Mouse (Mus musculus) intestine, embryonic 14.5 days (tissue): Measurements from ENCODE around the gene Exoc3l. TPM values are rescaled to one million over a fixed set of nuclear protein-coding genes. Genes with fewer than 3 reads are reported as not detected.
A peak's percentile ranks its signal among the peaks of the same experiment; 100 is the strongest.

Experiments
- ATAC-seq: fragments of 200-750 bp; cut with Nextera tagmentation; replicated peaks from 2 replicates; pipeline ENCODE4 v1.8.0; 2017; ENCODE audit warnings: low read depth, moderate number of reproducible peaks, moderate TSS enrichment, moderate library complexity; ENCODE audit not compliant: low FRiP score, low TSS enrichment
- DNase-seq: peaks from one replicate; pipeline ENCODE4 v3.0.0-alpha.2; 2018; ENCODE audit warnings: low spot score
- H3K27ac ChIP-seq: fragments of 300-500 bp; sonication (generic); 2 replicates; pipeline ENCODE4 v1.5.1; 2014; ENCODE audit warnings: low read depth, mild to moderate bottlenecking, control low read depth
- H3K27me3 ChIP-seq: fragments of 300-500 bp; sonication (generic); replicated peaks from 2 replicates; pipeline ENCODE4 v1.6.1; 2014; ENCODE audit warnings: low read length, control low read depth; ENCODE audit not compliant: control insufficient read depth, insufficient read depth
- H3K36me3 ChIP-seq: fragments of 300-500 bp; sonication (generic); 2 replicates; pipeline ENCODE4 v1.6.1; 2014; ENCODE audit warnings: low read length, control low read depth; ENCODE audit not compliant: control insufficient read depth, insufficient read depth
- H3K4me1 ChIP-seq: fragments of 300-500 bp; sonication (generic); replicated peaks from 2 replicates; pipeline ENCODE4 v1.6.1; 2014; ENCODE audit warnings: low read length, control low read depth, mixed read lengths; ENCODE audit not compliant: control insufficient read depth, insufficient read depth
- H3K4me2 ChIP-seq: fragments of 300-500 bp; sonication (generic); 2 replicates; pipeline ENCODE4 v1.6.1; 2014; ENCODE audit warnings: low read length
- H3K4me3 ChIP-seq: fragments of 300-500 bp; sonication (generic); 2 replicates; pipeline ENCODE4 v1.5.1; 2014; ENCODE audit warnings: low read depth, low read length, control low read depth, mixed read lengths
- H3K9ac ChIP-seq: fragments of 300-500 bp; sonication (generic); 2 replicates; pipeline ENCODE4 v1.6.1; 2014; ENCODE audit warnings: mild to moderate bottlenecking, low read length
- H3K9me3 ChIP-seq: fragments of 300-500 bp; sonication (generic); 2 replicates; pipeline ENCODE4 v1.6.1; 2016; ENCODE audit warnings: low read length, control low read depth; ENCODE audit not compliant: control insufficient read depth
- WGBS: fragments of 180-500 bp; shearing (Covaris S2); extraction: QIAGEN DNeasy Blood & Tissue Kit; methylation state at CpG from one replicate; pipeline ENCODE4 v1.1.7; 2014; 5-methylcytosine and 5-hydroxymethylcytosine counted together
- polyA plus RNA-seq: library from polyadenylated mRNA; unstranded; fragments of >200 nt; fragmentation: Nextera tagmentation; extraction: Ambion mirVana; gene quantifications from 2 replicates; pipeline ENCODE4 v1.2.1, GENCODE M21; 2014

The Exoc3l gene
- polyA plus RNA-seq, 1 experiment from 2014 or later = 10.1 TPM

DNA sequence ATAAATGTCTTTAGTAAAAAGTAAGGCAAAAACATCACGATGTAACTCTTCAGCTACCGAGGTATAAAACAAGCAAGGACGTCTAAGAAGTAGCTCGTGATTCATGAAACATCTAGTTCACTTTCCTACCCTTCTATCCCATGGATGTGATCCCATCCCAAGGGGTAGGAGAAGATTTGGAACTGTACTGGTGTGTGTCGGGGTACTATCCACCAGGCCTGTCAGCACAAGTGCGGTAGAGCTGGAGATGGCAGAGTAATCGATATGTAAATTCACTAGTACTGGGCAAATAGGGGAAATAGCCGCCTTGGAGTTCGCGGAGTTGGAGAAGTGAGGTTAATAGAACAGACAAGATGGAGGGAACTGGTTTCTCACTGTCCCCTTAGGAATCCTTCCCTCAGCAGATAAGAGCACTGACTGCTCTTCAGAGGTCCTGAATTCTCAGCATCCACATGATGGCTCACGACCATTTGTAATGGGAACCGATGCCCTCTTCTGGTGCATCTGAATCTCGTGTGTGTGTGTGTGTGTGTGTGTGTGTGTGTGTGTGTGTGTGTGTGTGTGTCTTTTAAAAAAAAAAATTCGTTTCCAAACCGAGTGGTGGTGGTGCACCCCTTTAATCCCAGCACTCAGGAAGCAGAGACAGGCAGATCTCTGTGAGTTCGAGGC, 32.5 kb downstream of the Exoc3l start:
- H3K4me1 ChIP-seq = peaks cover 20% of the 10 kb centered on the region

DNA sequence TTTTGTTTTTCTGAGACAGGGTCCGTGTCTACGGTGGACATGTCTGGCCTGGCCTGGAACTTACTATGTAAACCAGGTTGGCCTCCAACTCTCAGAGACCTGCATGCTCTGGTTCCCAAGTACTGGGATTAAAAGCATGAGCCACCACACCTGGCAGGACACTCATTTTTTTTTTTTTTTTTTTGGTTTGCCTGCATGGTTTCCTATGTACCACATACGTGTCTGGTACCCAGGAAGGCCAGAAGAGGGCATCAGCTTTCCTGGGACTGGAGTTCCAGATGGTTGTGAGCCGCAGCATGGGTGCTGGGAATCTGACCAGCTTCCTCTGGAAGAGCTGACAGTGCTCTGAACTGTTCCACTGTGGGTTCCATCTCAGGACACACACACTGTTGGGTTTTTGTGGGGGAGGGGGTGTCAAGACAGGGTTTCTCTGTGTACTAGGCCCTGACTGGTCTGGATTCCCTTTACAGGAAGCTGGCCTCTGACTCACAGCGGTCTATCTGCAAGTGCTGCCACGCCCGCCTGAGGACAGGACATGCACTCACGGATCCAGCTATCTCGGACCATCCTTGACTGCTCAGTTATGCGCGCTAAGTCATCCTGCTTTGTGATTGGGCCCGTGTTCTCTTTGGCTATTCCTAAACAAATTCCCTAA, 34.4 kb downstream of the Exoc3l start:
- peaks cover 58% of the 10 kb centered on the region for H3K27me3 ChIP-seq
- WGBS = 83% methylated on average over 12 of the region's 12 CpGs

More for the DNA sequence above, 32.5 kb downstream of the Exoc3l start:
- no peak for ATAC-seq
- Histone ChIP-seq H3K4me2 (peak overlapping the region; percentile 79), H3K27me3 (peaks cover 69% of the 10 kb centered on the region), H3K36me3 (no peaks in the 10 kb centered on the region), H3K27ac (no peak overlapping the region), H3K9me3 (no peaks in the 10 kb centered on the region), H3K9ac (no peak overlapping the region), H3K4me3 (0 out of 2 replicates have a peak overlapping the region, but pooled peaks have one; percentile 71)
- WGBS = 46% methylated on average over 16 of the region's 16 CpGs
- no peak for DNase-seq

GRCm38 (mm10) chr8:105260371-105261099, 35.4 kb downstream of the Exoc3l start:
- no peak overlapping the region for H3K27ac ChIP-seq
- DNase-seq (no peak), ATAC-seq (no peak)
- no peak overlapping the region for H3K9ac ChIP-seq
- peaks cover 54% of the 10 kb centered on the region for H3K27me3 ChIP-seq
- no peaks in the 10 kb centered on the region for H3K9me3 ChIP-seq
- no peak overlapping the region for H3K4me3 ChIP-seq
- H3K36me3 ChIP-seq = no peaks in the 10 kb centered on the region
- no peak overlapping the region for H3K4me2 ChIP-seq
- WGBS = 78% methylated on average over 7 of the region's 7 CpGs
- H3K4me1 ChIP-seq = peaks cover 20% of the 10 kb centered on the region

More for the DNA sequence above, 34.4 kb downstream of the Exoc3l start:
- DNase-seq (no peak), ATAC-seq (no peak)
- Histone ChIP-seq H3K9ac (no peak overlapping the region), H3K27ac (no peak overlapping the region), H3K4me1 (peaks cover 20% of the 10 kb centered on the region), H3K4me3 (no peak overlapping the region), H3K36me3 (no peaks in the 10 kb centered on the region), H3K9me3 (no peaks in the 10 kb centered on the region), H3K4me2 (no peak overlapping the region)

DNA sequence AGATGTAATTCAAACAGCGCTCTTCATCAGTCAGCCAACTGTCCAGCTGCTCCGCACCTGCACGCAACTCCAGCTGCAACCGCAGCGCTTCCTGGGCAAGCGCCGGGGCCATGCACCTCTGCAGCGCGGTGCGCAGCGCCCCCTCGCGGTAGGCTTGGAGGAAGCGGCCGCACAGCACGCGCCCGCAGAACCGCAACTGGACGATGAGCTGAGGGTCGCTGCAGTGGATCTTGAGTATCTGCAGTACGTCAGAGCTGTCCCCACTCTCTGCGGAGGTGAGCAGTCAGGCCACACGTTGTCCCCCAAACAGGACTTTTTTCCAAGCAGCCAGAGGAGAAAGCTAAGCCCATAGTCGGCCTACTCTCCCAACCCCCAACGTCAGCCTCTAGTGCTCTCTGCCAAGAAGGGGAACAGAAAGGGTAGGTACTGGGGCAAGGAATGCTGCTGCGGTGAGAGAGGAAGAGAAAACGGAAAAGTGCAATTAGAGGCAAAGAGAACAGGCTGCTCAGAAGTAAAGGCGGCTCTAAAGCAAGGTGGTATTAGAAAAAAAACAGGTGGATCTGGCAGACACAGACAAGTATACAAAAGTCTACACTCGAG, 36.1 kb downstream of the Exoc3l start:
- WGBS = 4% methylated on average over 30 of the region's 30 CpGs
- Histone ChIP-seq H3K36me3 (no peaks in the 10 kb centered on the region), H3K9me3 (no peaks in the 10 kb centered on the region), H3K9ac (0 out of 2 replicates have a peak overlapping the region, but pooled peaks have one; percentile 20), H3K4me3 (peak overlapping the region; percentile 35), H3K27ac (no peak overlapping the region), H3K4me1 (peaks cover 20% of the 10 kb centered on the region), H3K27me3 (peaks cover 52% of the 10 kb centered on the region), H3K4me2 (peak overlapping the region; percentile 66)
- ATAC-seq = peak; percentile 42; the same call in 1 of the 2 replicates
- peak; percentile 93 for DNase-seq

- peak overlapping the region; percentile 13; the same call in 1 of the 2 replicates for H3K9ac ChIP-seq
- no peaks in the 10 kb centered on the region for H3K9me3 ChIP-seq
- WGBS = 6% methylated on average over 55 of the region's 55 CpGs
- peak; percentile 73 for DNase-seq
- H3K36me3 ChIP-seq = no peaks in the 10 kb centered on the region
- H3K4me3 ChIP-seq = peak overlapping the region; percentile 35
- H3K4me2 ChIP-seq = peak overlapping the region; percentile 66
- 0 out of 2 replicates have a peak, but pooled peaks have one; percentile 0 for ATAC-seq
- peaks cover 50% of the 10 kb centered on the region for H3K27me3 ChIP-seq
- H3K4me1 ChIP-seq = peaks cover 20% of the 10 kb centered on the region
- H3K27ac ChIP-seq = no peak overlapping the region
Measured at GRCm38 (mm10) chr8:105258911-105259720, 36.8 kb downstream of the Exoc3l start.

GRCm38 (mm10) chr8:105257318-105258114, 38.4 kb downstream of the Exoc3l start:
- DNase-seq (no peak), ATAC-seq (no peak)
- 77% methylated on average over 7 of the region's 7 CpGs for WGBS

DNA sequence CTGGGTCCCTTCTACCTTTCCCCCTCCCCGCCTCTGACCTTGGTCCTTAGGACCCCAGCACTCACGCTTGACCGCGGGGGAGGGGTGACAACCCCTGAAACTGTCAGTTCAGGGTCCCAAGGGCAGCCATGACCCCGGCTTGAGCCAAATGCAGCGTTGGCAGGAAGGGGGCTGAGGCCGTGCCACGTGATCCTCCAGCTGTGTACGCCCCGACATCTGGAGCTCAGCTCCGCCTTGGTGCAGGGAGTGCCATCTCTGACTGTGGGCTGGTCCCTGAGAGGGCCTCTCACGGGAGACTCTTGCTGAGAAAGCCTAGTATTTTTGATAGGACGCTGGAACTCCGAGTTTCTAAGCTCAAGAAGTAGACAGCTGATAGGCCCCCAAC, 40.9 kb downstream of the Exoc3l start, which contains the start of gene B3gnt9:
B3gnt9 (minus strand) TSS at position 188 of the 385 bp plus-strand sequence.
- no peaks in the 10 kb centered on the region for H3K9me3 ChIP-seq
- ATAC-seq = peak; percentile 72
- peak within 1 kb of the TSS; percentile 76 for H3K9ac ChIP-seq
- peaks cover 35% of the 10 kb centered on the region for H3K36me3 ChIP-seq
- 2% methylated on average over 14 of the region's 14 CpGs for WGBS
- peaks cover 25% of the 10 kb centered on the region for H3K27me3 ChIP-seq
- H3K4me3 ChIP-seq = peak within 1 kb of the TSS; percentile 62
- peaks cover 26% of the 10 kb centered on the region for H3K4me1 ChIP-seq
- H3K27ac ChIP-seq = peak within 1 kb of the TSS; percentile 84
- peak; percentile 80 for DNase-seq
- H3K4me2 ChIP-seq = peak within 1 kb of the TSS; percentile 91

More at GRCm38 (mm10) chr8:105257318-105258114, 38.4 kb downstream of the Exoc3l start:
- no peak overlapping the region for H3K27ac ChIP-seq
- no peak overlapping the region for H3K4me3 ChIP-seq
- no peaks in the 10 kb centered on the region for H3K9me3 ChIP-seq
- peaks cover 29% of the 10 kb centered on the region for H3K4me1 ChIP-seq
- H3K4me2 ChIP-seq = no peak overlapping the region
- H3K27me3 ChIP-seq = peaks cover 37% of the 10 kb centered on the region
- no peak overlapping the region for H3K9ac ChIP-seq
- H3K36me3 ChIP-seq = peaks cover 10% of the 10 kb centered on the region
